Mouse (Mus musculus): ENCODE results near the gene Olfr70. TPM values are rescaled to one million over a fixed set of nuclear protein-coding genes. Genes with fewer than 3 reads are reported as not detected.
A peak's percentile ranks its signal among the peaks of the same experiment; 100 is the strongest.

Olfr70 gene
- polyA plus RNA-seq, 1 experiment from 2014 or later, result not detected

GRCm38 (mm10) chr4:43655656-43656338, 44.8 kb downstream of the Olfr70 start:
- Histone ChIP-seq H3K4me3 (ENCODE audit: low read depth, low read length) (peak overlapping the region; percentile 93), H3K9ac (replicated peaks) (peak overlapping the region; percentile 89), H3K4me1 (ENCODE audit: insufficient read depth) (peaks cover 14% of the 10 kb centered on the region), H3K9me3 (ENCODE audit: low read length) (no peaks in the 10 kb centered on the region), H3K4me2 (ENCODE audit: low read depth, low read length) (peak overlapping the region; percentile 96), H3K27me3 (ENCODE audit: insufficient read depth, low read length) (no peaks in the 10 kb centered on the region), H3K36me3 (replicated peaks; ENCODE audit: insufficient read depth, low read length) (no peaks in the 10 kb centered on the region), H3K27ac (ENCODE audit: low read depth) (peak overlapping the region; percentile 97)
- DNase-seq (no peak), ATAC-seq (peak; percentile 40)
- 8% methylated on average over 34 of the region's 34 CpGs for WGBS (ENCODE audit: insufficient replicate concordance)
- TF ChIP-seq EP300 (IDR thresholded peaks at IDR 0.05; ENCODE audit: low read depth) (no peak), CTCF (IDR thresholded peaks at IDR 0.05; ENCODE audit: low read depth) (no peak)

DNA sequence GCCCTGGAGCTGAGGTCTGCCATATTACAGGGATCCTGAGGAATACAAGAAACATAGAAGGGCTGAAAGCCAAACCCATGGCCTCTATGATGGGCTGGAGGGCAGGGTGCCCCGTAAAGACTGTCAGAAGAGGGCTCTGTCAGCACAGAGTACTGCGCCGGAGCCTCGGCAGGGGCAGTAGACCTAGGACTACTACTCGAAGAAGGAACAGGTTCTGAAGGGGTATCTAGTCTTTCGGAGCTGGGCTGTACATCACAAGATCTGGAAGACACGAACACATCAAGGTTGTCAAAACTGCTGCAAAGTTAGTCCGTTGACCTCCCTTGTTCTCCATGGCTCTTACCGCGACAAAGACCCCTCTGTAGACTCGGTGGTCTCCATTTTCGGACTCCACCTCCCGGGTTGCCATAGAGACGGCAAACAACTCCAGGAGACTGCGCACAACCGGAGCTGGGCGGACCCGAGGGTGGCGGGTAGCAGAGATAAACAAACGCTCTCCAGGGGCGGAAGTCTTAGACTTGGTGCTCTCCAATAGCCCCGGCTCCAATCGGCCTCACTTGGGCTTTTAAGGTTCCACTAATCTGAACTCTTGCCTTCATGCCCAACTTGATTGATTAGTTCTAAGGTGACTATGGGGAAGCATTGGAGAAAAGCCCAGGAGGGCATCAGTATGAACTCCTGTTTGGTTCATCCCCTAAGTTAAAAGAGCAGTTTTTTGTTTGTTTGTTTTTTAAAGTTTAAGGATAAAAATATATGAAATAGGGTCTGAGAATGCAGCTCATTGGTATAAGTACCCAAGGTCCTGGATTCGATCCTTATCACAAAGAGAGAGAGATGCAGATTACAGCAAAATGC, 47.2 kb downstream of the Olfr70 start, which contains the start of gene Spag8:
Gene Spag8 (minus strand): TSS at position 434 of the 855 bp plus-strand sequence.
- Histone ChIP-seq H3K4me3 (ENCODE audit: low read depth, low read length) (0 out of 2 replicates have a peak within 1 kb of the TSS, but pooled peaks have one; percentile 6), H3K36me3 (replicated peaks; ENCODE audit: insufficient read depth, low read length) (no peaks in the 10 kb centered on the region), H3K9ac (replicated peaks) (peak within 1 kb of the TSS; percentile 26; the same call in 1 of the 2 replicates), H3K27me3 (ENCODE audit: insufficient read depth, low read length) (no peaks in the 10 kb centered on the region), H3K9me3 (ENCODE audit: low read length) (peaks cover 3% of the 10 kb centered on the region; the same call in 1 of the 2 replicates), H3K4me1 (ENCODE audit: insufficient read depth) (peaks cover 14% of the 10 kb centered on the region), H3K4me2 (ENCODE audit: low read depth, low read length) (peak within 1 kb of the TSS; percentile 61), H3K27ac (ENCODE audit: low read depth) (no peak within 1 kb of the TSS)
- TF ChIP-seq CTCF (IDR thresholded peaks at IDR 0.05; ENCODE audit: low read depth) (no peak), EP300 (IDR thresholded peaks at IDR 0.05; ENCODE audit: low read depth) (no peak)
- ATAC-seq (no peak), DNase-seq (peak; percentile 53)
- WGBS (ENCODE audit: insufficient replicate concordance), result 23% methylated on average over 24 of the region's 24 CpGs

- TF ChIP-seq EP300 (IDR thresholded peaks at IDR 0.05; ENCODE audit: low read depth) (no peak), CTCF (IDR thresholded peaks at IDR 0.05; ENCODE audit: low read depth) (no peak)
- WGBS (ENCODE audit: insufficient replicate concordance), result 82% methylated on average over 4 of the region's 4 CpGs
- no peak overlapping the region; the same call in 1 of the 2 replicates for H3K9ac ChIP-seq (replicated peaks)
- no peak overlapping the region for H3K4me2 ChIP-seq (ENCODE audit: low read depth, low read length)
- H3K36me3 ChIP-seq (replicated peaks; ENCODE audit: insufficient read depth, low read length), result no peaks in the 10 kb centered on the region
- H3K4me1 ChIP-seq (ENCODE audit: insufficient read depth), result peaks cover 14% of the 10 kb centered on the region
- H3K4me3 ChIP-seq (ENCODE audit: low read depth, low read length), result no peak overlapping the region
- no peak for ATAC-seq
- H3K27ac ChIP-seq (ENCODE audit: low read depth), result no peak overlapping the region
- no peak for DNase-seq
- H3K27me3 ChIP-seq (ENCODE audit: insufficient read depth, low read length), result no peaks in the 10 kb centered on the region
- peaks cover 3% of the 10 kb centered on the region; the same call in 1 of the 2 replicates for H3K9me3 ChIP-seq (ENCODE audit: low read length)
Observed at GRCm38 (mm10) chr4:43652726-43653125, 47.9 kb downstream of the Olfr70 start.

GRCm38 (mm10) chr4:43649783-43650182, 50.8 kb downstream of the Olfr70 start:
- H3K9ac ChIP-seq (replicated peaks), result no peak overlapping the region
- ATAC-seq (no peak), DNase-seq (no peak)
- H3K27ac ChIP-seq (ENCODE audit: low read depth), result no peak overlapping the region
- no peak for TF ChIP-seq EP300 (IDR thresholded peaks at IDR 0.05; ENCODE audit: low read depth)
- peak; percentile 44 for TF ChIP-seq CTCF (IDR thresholded peaks at IDR 0.05; ENCODE audit: low read depth)
- peaks cover 3% of the 10 kb centered on the region; the same call in 1 of the 2 replicates for H3K9me3 ChIP-seq (ENCODE audit: low read length)
- H3K36me3 ChIP-seq (replicated peaks; ENCODE audit: insufficient read depth, low read length), result no peaks in the 10 kb centered on the region
- 86% methylated on average over 3 of the region's 3 CpGs for WGBS (ENCODE audit: insufficient replicate concordance)
- H3K4me3 ChIP-seq (ENCODE audit: low read depth, low read length), result no peak overlapping the region
- H3K4me1 ChIP-seq (ENCODE audit: insufficient read depth), result peaks cover 4% of the 10 kb centered on the region; the same call in 1 of the 2 replicates
- H3K27me3 ChIP-seq (ENCODE audit: insufficient read depth, low read length), result no peaks in the 10 kb centered on the region
- H3K4me2 ChIP-seq (ENCODE audit: low read depth, low read length), result no peak overlapping the region

Other genes starting within 250 kb of the Olfr70 start
- 9.9 and 10.4 TPM in 2 replicates for gene Cd72, start 246.2 kb downstream of the Olfr70 start, polyA plus RNA-seq (2015; fragmentation: Nextera tagmentation; extraction: Ambion mirVana)
- 0.53 and 0.94 TPM in 2 replicates for gene Sit1, start 217.1 kb downstream of the Olfr70 start, polyA plus RNA-seq (2015; fragmentation: Nextera tagmentation; extraction: Ambion mirVana)
- gene Ccdc107, start 207.9 kb downstream of the Olfr70 start, polyA plus RNA-seq (2015; fragmentation: Nextera tagmentation; extraction: Ambion mirVana), result 41.1 and 46.0 TPM in 2 replicates
- gene Arhgef39, start 201.1 kb downstream of the Olfr70 start, polyA plus RNA-seq (2015; fragmentation: Nextera tagmentation; extraction: Ambion mirVana), result 14.2 and 15.2 TPM in 2 replicates
- 0.95 and 1.1 TPM in 2 replicates for gene Car9, start 193.8 kb downstream of the Olfr70 start, polyA plus RNA-seq (2015; fragmentation: Nextera tagmentation; extraction: Ambion mirVana)
- 17.3 and 58.9 TPM in 2 replicates for gene Tpm2, start 177.0 kb downstream of the Olfr70 start, polyA plus RNA-seq (2015; fragmentation: Nextera tagmentation; extraction: Ambion mirVana)
- 36.2 and 41.2 TPM in 2 replicates for gene Creb3, start 138.5 kb downstream of the Olfr70 start, polyA plus RNA-seq (2015; fragmentation: Nextera tagmentation; extraction: Ambion mirVana)
- gene Tln1, start 138.1 kb downstream of the Olfr70 start, polyA plus RNA-seq (2015; fragmentation: Nextera tagmentation; extraction: Ambion mirVana), result 30.0 and 34.2 TPM in 2 replicates
- gene Rgp1, start 122.1 kb downstream of the Olfr70 start, polyA plus RNA-seq (2015; fragmentation: Nextera tagmentation; extraction: Ambion mirVana), result 6.3 and 7.3 TPM in 2 replicates
- 7.3 and 8.4 TPM in 2 replicates for gene Gba2, start 121.9 kb downstream of the Olfr70 start, polyA plus RNA-seq (2015; fragmentation: Nextera tagmentation; extraction: Ambion mirVana)
- gene Msmp, start 116.3 kb downstream of the Olfr70 start, polyA plus RNA-seq (2015; fragmentation: Nextera tagmentation; extraction: Ambion mirVana), result 0.96 TPM in 1 of 2 replicates, not detected in the other
- 0.54 and 0.82 TPM in 2 replicates for gene Npr2, start 68.9 kb downstream of the Olfr70 start, polyA plus RNA-seq (2015; fragmentation: Nextera tagmentation; extraction: Ambion mirVana)
- not detected in 2 replicates for gene Spag8, start 47.2 kb downstream of the Olfr70 start, polyA plus RNA-seq (2015; fragmentation: Nextera tagmentation; extraction: Ambion mirVana)
- 159 and 186 TPM in 2 replicates for gene Hint2, start 44.3 kb downstream of the Olfr70 start, polyA plus RNA-seq (2015; fragmentation: Nextera tagmentation; extraction: Ambion mirVana)
- 0.29 and 0.33 TPM in 2 replicates for gene Tmem8b, start 31.8 kb downstream of the Olfr70 start, polyA plus RNA-seq (2015; fragmentation: Nextera tagmentation; extraction: Ambion mirVana)
- 1.7 and 1.8 TPM in 2 replicates for gene Fam221b, start 31.7 kb downstream of the Olfr70 start, polyA plus RNA-seq (2015; fragmentation: Nextera tagmentation; extraction: Ambion mirVana)
- gene Olfr71, start 9.4 kb upstream of the Olfr70 start, polyA plus RNA-seq (2015; fragmentation: Nextera tagmentation; extraction: Ambion mirVana), result not detected in 2 replicates
- gene Hrct1, start 26.4 kb upstream of the Olfr70 start, polyA plus RNA-seq (2015; fragmentation: Nextera tagmentation; extraction: Ambion mirVana), result 0.40 and 0.50 TPM in 2 replicates
- 0.07 and 0.13 TPM in 2 replicates for gene Spaar, start 29.2 kb upstream of the Olfr70 start, polyA plus RNA-seq (2015; fragmentation: Nextera tagmentation; extraction: Ambion mirVana)
- not detected in 2 replicates for gene Olfr159, start 70.2 kb upstream of the Olfr70 start, polyA plus RNA-seq (2015; fragmentation: Nextera tagmentation; extraction: Ambion mirVana)
- not detected in 2 replicates for gene Olfr156, start 123.1 kb upstream of the Olfr70 start, polyA plus RNA-seq (2015; fragmentation: Nextera tagmentation; extraction: Ambion mirVana)
- not detected in 2 replicates for gene Olfr157, start 139.4 kb upstream of the Olfr70 start, polyA plus RNA-seq (2015; fragmentation: Nextera tagmentation; extraction: Ambion mirVana)
- gene Olfr155, start 150.8 kb upstream of the Olfr70 start, polyA plus RNA-seq (2015; fragmentation: Nextera tagmentation; extraction: Ambion mirVana), result not detected in 2 replicates
- 1.8 and 2.3 TPM in 2 replicates for gene Reck, start 174.7 kb upstream of the Olfr70 start, polyA plus RNA-seq (2015; fragmentation: Nextera tagmentation; extraction: Ambion mirVana)